Mouse (Mus musculus) liver (tissue): ENCODE measurements at regions not wholly inside any gene's neighbourhood (a gene's known extent, or its start where the extent isn't known, plus 50 kb on each side); places are given as distances from the start of the nearest gene placed in this dataset.
"Not testable (repeated sequence)": the region's sequence is repeated elsewhere in the genome, so short reads cannot be mapped to it uniquely, and the experiment has no call there.

Experiments used
- DNase-seq: peaks from one replicate; pipeline ENCODE4 v3.0.0-alpha.2; 2020; ENCODE audit warnings: mixed read lengths

DNA sequence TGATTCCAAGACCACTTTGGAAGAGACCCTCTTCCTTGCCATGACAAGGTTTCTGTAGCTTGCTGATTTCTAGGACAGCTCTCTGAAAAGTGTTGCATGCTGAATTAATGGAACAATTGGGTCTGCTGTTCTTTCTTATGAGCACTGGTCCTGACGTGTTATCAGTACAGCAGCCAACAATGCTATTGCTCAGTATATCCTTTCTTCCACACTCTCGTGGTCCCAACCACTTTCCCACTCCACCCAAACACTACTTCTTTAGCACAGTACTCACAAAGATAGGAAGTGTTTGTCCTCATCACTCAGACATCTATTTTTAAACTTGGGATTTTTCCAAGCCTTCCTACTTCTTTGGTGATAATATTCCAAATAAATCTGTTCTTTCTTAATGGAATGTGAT is 233.2 kb upstream of the Klf6 start:
- DNase-seq = no peak

DNA sequence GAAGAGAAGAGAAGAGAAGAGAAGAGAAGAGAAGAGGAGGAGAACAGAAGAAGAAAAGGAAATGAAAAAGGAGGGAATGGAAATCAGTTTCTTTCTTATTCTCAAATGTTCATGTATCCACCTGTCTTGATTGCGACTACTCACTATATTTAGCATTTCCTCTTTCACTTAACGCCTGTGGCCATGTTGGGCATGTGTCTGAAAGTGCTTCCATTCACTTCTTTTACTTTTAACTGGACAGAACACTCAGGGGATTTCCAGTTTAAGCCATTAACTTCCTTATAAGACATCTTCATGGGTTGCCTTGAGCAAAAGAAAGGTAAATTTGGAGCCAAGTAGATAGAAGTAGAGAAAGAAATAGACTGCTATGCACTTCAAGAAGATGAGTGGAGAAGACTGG is 226.3 kb upstream of the Klf6 start:
- no peak for DNase-seq

DNA sequence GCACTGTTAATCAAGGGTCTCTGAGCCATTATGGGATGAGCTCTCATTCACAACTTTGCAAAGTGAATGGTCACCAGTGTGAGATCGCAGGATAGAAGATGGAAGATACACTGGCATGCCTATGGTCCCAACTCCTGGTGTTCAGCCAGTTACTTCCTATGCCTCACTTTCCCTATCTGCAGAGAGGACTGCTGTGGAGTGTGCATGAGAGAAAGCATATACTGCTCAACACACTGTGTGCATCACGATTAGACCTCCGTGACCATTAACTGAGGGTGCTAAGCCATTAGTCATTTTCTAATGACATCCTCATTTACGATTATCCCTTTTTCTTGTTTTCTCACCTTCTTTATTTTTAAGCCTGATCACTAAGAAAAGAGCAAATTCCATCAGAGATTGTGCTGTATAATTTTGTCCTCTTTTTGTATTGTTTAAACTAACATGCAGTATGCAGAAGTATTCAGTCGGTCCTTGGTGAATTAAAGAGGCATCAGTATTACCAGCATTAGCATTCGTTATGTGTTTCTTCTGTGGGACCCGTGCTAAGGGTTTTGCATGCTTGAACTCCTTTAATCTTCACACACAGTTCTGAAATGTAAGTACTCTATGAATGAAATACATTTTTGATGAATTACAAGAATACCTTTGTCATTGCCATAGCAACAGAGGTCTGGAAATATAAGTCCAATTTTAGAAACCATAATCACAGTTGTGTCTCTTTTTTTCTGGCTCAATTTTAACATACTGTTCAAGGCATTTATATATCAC is 219.4 kb upstream of the Klf6 start:
- DNase-seq = no peak

DNA sequence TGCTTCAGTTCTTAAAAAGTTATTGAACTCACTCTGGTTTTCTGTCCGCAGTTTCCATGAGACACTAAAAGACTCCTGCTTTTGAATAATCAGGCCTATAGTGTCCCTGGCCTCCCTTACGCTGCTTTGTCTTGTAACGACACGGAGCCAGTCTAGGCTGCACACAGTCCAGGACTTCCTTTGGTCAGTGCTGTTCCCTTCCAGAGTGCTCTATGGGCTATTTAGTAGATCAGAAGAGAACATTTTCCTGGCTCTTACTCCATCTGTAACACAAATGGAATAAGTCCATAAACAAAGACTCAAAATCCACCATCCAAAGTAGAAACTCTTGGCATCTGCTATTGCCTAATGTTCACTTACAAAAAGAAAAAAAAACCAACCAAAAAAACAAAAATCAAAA is 213.0 kb upstream of the Klf6 start:
- DNase-seq = no peak

DNA sequence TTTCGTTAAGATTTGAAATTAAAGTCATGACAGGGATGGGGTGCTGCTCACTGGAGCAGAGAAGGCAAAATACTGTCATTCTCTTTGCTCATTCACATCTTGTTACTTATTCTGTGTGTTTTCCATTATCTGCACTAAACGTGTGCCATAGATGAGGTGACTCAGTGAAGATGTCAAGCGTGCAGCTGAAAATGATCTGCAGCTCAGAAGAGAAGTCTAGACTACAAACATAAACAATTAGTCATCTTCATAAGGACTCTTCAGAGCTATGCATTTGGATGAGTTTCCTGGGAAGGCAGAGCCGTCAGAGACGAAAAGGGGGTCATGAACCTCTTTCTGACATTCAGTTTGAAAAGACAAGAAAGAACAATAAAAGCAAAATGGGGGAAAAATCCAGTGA is 203.7 kb upstream of the Klf6 start:
- no peak for DNase-seq

DNA sequence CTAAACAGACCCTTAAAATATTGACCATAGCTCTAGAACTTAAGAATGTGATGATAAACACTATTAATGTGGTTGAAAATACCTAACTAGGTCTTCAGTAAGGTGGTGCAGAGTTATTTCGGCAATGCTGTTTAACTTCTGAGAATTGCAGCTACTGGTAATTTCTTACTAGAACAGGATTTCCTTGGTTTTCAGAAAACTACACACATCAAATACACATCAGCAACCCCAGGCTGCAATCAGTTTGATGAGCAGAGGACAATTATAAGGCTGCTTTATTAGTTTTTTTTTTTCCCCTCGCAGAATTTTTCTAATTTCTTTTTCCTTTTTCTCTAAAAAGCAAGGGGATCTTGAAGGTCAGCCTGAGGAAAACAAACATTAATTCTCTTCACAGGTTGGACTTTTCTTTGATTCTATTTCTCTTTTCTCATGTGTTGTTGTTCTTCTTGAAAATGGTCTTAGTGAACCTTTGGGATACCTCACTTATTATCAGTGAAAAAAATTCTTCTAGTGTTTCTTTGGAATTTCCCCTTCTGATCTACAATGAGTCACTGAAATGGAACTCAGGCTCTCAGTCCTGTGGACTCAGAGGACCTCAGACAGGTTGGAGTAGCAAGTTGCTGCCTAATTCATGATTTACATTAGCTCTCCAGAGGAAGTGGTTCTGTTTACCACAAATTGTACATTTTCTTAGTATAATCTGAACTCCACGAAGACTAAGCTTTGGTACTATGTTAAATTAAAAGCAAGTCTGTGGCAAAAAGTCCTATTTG is 194.9 kb upstream of the Klf6 start:
- no peak for DNase-seq

DNA sequence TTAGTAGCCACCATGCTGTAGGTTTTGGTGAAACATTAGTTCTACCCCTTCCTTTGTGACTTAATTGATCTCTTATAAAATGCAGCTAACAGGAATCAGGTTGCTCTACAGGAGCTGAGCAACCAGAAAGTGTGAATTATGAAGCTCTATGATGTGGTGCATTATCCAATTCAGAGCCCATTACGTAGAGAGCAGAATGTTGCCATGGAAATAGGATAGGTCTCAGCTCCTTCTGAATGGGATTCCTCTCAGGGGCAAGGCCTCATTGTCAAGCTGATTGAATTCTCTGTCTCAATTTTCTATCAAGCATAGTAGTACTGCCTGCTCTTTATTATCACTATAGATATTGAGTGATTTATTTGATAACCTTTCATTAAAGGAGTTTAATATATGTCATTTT is 185.6 kb upstream of the Klf6 start:
- DNase-seq = no peak

DNA sequence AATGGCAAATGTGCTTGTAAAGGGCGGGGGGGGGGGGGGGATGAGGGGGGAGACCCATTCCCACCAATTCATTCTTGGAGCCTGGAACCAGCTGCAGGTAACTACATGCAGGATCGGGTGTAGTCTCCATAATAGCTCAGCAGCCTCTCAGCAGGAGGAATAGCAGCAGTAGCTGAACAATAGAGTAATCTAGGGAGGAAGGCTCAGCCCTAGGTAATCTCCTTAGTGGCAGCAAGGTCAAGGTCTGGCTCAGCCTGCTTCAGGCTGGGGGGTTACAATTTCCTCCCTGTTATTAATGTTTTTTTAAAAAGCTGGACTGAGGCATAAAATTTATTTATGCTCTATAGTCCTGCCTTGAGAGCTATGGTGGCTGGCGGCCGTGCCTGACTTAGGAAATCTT is 171.2 kb upstream of the Klf6 start:
- DNase-seq = no peak

DNA sequence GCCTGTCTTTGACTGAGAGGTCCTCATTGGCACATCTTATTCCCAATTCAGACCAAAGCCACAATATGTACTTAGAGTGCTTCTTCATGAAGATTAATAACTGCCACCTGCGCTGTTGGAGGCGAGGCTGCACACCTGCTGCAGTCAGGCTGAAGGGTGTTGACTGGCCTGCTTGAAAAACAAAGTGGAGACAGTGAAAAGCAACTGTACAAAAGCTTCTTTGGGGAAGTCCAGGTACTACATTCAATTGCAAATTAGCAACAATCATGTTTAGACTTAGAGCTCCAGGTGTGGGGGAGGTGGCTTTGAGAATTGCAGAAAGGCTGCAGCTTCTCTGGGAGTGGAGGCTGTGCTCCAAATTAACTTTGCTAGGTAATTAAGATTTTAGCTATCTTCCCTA is 170.6 kb upstream of the Klf6 start:
- DNase-seq = not testable (repeated sequence)

DNA sequence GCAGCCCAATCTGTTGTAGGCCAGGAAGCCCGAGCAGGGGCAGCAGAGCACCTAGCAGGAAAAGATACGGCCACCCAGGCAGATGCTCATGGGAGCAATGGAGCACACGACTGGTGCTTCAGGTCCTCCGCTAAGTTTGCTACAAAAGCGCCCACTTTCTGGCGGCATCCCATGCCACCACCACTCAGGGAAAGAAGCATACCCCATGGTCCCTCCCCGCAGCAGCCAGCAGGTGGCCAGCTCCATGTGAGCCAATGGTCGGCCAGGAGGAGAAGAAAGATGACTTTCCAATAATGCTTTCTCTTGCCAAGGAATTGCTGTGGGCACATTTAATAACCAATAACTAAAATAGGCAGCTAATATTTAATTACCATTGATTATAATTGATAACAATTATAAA is 166.7 kb upstream of the Klf6 start:
- DNase-seq = no peak

DNA sequence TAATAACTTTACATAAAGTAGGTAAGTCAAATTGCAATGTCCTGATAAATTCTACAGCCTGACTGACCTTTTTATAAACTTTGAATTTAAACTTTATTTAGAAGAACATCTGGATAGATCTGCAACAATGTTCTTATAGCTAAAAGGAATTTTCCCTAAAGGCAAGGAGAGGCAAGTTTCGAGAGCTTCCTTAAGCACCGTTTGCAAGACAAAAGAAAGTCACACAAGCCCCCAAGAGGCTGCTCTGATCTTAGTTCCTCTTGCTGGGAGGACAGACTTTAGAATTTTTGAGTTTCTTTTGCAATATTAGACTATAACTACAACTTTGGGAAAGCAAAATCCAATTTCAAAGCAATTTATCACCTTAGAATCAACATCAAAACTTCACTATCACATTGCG is 165.7 kb upstream of the Klf6 start:
- not testable (repeated sequence) for DNase-seq

DNA sequence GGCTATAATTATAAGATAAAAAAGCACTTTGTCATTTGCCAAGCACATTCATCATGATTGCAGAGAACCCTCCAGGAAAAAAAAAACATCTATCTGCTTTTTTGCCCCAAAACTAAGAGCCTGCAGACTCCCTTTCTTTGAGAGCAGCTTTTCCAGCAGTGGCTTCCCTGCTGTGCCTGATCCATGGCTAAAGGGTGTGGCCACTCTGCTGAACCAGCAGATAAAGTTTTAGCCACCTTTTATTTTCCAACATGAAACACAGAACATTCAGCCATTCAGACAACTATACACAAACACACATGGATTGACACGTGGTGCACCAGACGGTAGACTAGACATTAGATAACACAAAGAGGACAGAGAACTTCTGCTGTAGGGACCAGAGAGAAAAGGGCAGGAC is 164.9 kb upstream of the Klf6 start:
- DNase-seq = no peak

DNA sequence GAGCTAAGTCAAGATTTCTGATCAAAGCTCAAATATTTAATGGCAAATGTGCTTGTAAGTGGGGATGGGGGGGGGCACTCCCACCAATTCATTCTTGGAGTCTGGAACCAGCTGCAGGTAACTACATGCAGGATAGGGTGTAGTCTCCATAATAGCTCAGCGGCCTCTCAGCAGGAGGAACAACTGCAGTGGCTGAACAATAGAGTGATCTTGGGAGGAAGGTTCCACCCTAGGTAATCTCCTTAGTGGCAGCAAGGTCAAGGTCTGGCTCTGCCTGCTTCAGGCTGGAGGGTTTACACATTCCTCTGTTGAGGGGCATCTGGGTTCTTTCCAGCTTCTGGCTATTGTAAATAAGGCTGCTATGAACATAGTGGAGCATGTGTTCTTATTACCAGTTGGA is 164.0 kb upstream of the Klf6 start:
- not testable (repeated sequence) for DNase-seq

DNA sequence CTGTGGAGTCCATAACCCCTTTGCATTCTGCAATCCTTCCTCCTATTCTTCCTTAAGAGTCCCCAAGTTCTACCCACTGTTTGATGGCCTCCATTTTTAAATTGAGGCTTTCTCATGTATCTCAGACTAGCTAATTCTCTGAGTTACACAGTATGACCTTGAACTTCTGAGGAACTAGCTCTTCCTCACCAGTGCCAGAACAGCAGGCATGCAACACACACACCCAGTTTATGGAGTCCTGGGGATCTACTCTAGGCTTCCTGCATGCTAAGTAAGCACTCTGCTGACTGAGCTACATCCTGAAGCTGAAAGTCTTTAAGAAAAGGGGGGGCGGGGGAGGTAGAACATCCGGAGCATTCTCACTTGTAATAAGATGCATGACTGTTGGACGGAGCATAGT is 159.2 kb upstream of the Klf6 start:
- no peak for DNase-seq

DNA sequence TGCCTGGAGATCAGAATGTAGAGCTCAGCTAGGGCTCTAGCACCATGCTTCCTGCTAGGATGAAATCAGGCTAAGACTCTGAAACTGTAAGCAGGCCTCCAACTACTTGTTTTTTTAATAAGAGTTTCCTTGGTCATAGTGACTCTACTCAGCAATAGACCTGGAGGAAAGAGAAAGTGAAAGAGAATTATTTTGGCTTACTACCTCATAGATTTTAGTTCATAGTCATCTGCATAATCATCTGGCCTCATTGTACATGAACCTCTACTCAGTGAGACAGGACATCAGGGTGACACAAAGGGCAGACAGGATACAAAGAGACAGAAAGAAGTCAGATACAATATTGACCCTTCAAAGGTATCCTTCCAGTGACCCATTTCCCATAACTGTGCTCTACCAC is 156.3 kb upstream of the Klf6 start:
- DNase-seq = no peak

DNA sequence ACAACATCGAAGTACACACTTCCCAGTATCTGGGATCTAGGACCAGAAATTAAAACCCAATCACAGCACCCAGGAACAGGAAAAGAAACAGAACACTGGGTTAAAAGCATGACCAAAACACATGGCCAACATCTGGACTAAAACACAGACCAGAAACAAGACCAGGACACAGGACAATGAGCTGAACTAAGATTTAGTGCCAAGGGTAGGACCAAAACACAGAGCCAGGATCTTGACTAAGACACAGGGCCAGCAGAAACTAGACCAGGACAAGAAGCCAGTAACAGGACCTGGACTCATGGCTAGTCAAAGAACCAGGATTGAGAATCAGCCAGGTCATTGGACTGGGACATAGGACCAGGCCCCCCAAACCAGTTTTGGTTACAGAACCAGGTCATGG is 149.6 kb upstream of the Klf6 start:
- no peak for DNase-seq

DNA sequence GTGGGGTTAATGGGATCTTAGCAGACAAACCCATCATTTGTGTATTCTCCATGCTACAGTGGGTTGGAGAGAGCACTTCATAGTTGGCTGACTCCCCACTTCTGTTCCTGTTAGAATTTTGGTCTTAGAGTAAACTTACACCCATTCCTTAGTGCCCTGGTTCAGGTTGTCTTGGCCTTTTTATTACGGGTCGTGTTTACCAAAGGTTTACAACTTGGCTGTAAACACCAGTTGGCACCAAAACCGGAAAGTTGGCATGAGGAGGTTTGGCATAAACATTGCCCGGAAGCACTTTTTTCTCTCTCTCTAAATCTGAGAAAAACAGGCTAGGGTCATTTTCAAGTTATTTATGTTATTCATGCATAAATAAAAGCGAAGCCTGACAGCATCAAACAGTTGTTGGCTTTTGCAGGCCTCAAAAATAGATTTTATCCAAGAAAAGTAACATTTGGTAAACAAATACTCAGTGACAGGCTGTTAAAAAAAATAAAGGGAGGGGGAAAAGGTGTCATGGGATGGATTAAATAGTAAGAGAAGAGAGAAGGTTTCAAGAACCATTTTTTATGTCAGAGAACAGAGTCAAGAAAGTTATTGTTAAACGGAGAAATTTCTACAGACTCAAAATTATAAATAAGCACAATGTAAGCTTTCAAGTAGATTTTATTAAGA is 148.0 kb upstream of the Klf6 start:
- no peak for DNase-seq

DNA sequence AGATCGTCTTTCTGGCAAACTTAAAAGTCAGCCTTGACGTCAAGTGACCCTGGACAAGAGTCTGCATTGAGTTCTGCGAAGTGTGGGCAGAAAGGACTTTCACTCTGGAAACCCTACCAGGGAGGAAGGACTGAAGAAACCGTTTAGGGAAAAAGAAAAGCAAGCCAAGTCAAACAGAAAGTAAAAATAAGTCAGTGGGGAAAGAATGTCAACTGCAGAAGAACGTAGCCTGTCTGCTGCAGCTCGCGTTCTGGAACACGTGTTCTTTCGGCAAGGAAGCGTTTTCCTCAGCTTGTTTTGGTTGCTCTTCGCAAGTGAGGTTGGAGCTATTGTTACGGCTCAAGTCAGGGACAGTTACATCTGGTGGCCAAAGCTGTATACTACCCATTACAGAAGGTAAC is 147.1 kb upstream of the Klf6 start:
- DNase-seq = no peak

DNA sequence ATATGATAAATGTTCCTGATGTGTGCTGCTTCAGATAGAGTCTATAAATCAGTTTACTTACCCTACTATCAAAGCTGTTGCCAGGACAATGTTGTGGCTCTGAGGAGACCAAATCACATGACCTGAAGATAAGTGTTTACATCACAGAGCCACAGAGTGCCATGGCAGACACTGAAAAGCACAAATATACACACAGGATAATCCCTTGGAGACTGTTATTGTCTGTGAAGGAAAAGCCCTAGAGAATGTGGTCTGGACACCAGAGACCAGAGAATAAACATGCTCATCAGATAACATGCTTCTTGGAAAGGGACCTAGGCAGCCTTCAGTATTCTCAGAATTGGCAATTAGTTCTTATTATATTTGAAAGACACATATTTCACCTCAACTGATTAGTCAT is 146.5 kb upstream of the Klf6 start:
- DNase-seq = no peak

DNA sequence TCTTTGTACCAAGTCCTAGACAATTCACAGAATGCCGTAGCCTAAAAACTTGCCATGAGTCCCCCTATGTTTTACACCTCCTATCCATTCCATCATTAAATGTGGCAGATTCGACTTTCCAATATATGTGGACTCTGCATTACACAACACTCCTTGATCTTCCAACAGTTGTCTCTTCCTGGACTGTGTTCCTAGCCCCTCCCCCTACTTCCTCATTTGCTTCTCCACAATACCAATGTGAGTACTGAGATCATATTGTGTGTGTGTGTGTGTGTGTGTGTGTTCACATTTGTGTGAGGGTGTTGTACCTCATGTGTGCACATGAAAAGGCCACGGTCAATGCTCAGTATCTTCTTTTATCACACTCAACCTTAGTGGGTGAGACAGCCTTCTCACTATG is 144.5 kb upstream of the Klf6 start:
- no peak for DNase-seq

DNA sequence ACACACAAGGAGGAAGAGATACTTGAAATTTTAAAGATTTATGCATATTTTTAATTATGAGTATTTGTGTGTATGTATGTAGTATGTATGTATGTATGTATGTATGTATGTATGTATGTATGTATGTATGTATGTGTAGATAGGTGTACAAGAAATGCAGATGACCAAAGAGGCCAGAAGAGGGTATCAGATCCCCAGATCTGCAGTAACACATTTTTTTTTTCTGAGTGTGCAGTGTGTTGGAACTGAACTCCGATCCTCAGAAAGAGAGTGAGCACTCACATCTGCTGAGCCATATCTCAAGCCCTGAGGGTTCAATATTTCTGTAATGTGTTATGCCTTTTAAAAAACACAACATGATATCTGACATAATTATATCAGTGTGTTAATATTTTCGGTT is 138.0 kb upstream of the Klf6 start:
- no peak for DNase-seq

DNA sequence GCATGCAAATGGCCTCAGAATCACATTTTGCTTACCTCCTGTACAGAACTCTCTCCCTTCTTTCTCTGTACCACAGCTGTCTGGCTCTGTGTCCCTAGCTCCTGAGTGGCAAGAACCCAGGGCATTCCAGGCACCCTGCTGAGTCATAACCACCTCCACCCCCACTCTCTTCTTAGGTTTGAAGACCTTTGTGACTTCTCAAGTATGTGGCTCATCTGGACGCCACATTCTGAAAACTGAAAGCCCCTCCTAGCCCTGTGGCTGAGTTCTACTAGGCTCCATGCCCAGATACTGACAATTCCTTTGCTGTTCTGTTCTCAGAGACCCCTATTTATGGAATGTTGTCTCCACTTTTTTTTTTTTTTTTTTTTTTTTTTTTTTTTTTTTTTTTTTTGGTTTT is 136.9 kb upstream of the Klf6 start:
- no peak for DNase-seq

DNA sequence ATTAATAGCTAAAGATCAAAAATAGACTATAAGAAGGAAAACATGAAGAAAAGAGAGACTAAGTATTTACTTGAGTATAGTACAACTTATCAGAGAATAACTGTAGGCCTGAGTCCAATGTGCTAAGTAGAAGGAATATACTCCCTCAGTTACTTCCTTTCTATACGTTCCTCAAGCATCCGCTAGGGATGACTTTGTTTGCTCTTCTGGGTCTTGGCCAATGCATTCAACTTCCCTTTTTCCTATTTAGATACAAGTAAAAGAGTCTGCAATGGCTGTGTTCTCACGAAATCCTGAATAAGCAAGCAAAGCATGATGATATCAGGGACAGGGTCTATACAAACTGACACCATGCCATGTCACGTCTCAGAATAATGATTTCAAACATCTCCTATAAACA is 135.3 kb upstream of the Klf6 start:
- no peak for DNase-seq

DNA sequence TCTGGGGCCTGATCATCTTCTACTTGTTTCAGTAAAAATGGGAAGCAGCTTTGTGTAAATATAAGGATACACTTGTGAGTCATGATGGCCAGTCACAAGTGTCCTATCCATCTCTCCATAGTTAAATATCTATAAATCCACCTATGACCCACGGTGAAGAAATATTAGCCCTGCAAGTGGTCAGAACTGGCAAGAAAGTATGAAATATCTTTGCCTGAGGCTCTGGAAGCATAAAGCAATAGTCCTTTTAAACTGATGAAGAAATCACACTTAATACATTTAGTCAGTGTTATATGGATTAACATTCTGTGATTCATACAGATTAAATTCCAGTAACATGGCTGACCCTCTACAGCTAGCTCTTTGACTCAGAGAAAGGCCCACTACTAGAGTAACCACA is 134.8 kb upstream of the Klf6 start:
- no peak for DNase-seq
